16 mouse cellular contexts compared by ENCODE assay signal in genomic region chr13:73489986-73490385, GRCm38 (mm10). TPM values are rescaled to one million over a fixed set of nuclear protein-coding genes. Genes with fewer than 3 reads are reported as not detected.
DNase-seq lines count a peak whose midpoint lies in the region; ATAC-seq lines count a peak whose summit lies in the region.
"Had no signal": no experiment of that assay in that cellular context is flagged by ENCODE, and none has a peak within 500 bp of the region (broad histone marks: within the 10 kb centered on the region; RNA-seq: fewer than 3 reads in every experiment).

No protein-coding gene starts in this region.

- no peaks in the 10 kb centered on the region for H3K9me3 ChIP-seq in liver, embryonic 15.5 days (replicated peaks)

- H3K4me3 ChIP-seq in liver, embryonic 15.5 days (replicated peaks), result no peak overlapping the region
- H3K4me3 ChIP-seq: heart, embryonic 13.5 days; hindbrain, embryonic 13.5 days; limb, embryonic 13.5 days had no signal

- ATAC-seq in liver, embryonic 15.5 days (ENCODE audit: insufficient read depth), result no peak
- no peak for ATAC-seq in activated CD4-positive, CD25-positive, alpha-beta regulatory T cell, adult 4 months

- H3K27ac ChIP-seq in liver, embryonic 15.5 days (replicated peaks), result peak overlapping the region; percentile 48
- H3K27ac ChIP-seq: heart, embryonic 13.5 days; hindbrain, embryonic 13.5 days; limb, embryonic 13.5 days had no signal

- no peaks in the 10 kb centered on the region for H3K27me3 ChIP-seq in liver, embryonic 15.5 days
- H3K27me3 ChIP-seq: heart, embryonic 13.5 days; hindbrain, embryonic 13.5 days; limb, embryonic 13.5 days had no signal

- 67% methylated on average over 3 of the region's 3 CpGs for WGBS in liver, embryonic 15.5 days (ENCODE audit: insufficient replicate concordance)

- H3K36me3 ChIP-seq in liver, embryonic 15.5 days (replicated peaks), result peaks cover 100% of the 10 kb centered on the region

- H3K4me1 ChIP-seq in liver, embryonic 15.5 days (replicated peaks), result peaks cover 94% of the 10 kb centered on the region
- H3K4me1 ChIP-seq: limb, embryonic 13.5 days had no signal

- H3K9ac ChIP-seq in liver, embryonic 15.5 days, result no peak overlapping the region
- H3K9ac ChIP-seq: heart, embryonic 13.5 days; hindbrain, embryonic 13.5 days; limb, embryonic 13.5 days had no signal

- H3K4me2 ChIP-seq in liver, embryonic 15.5 days, result no peak overlapping the region
- H3K4me2 ChIP-seq: heart, embryonic 13.5 days; hindbrain, embryonic 13.5 days; limb, embryonic 13.5 days had no signal

- DNase-seq in layer of hippocampus, adult 9-11 months, result peak; percentile 85
- DNase-seq in layer of hippocampus, postnatal 14 days (ENCODE audit: low spot score in 2 of 2), result no peak
- peak; percentile 65 to 76 for DNase-seq in spleen, postnatal 36 days (ENCODE audit: low spot score in 2 of 2)
- DNase-seq in spleen, adult 12 weeks (ENCODE audit: low spot score), result no peak
- no peak for DNase-seq in cerebellum, adult 8-10 months
- no peak for DNase-seq in adrenal gland, postnatal 4 days (ENCODE audit: low spot score in 2 of 2)
- DNase-seq: adrenal gland, postnatal 36 days; gastrocnemius, postnatal 25 days; kidney, adult 18-20 months; kidney, postnatal 36 days had no signal

RNA-seq across cellular contexts. Expression of gene Lpcat1, which starts 23.0 kb away (rescaled TPM):
- 10 to 100 TPM; 53.9 to 56.5 TPM for total RNA-seq in layer of hippocampus, postnatal 14 days (2021)
- 73.8 and 78.2 TPM in 2 replicates for polyA plus RNA-seq in liver, embryonic 15.5 days (2015; fragmentation: Nextera tagmentation; extraction: Ambion mirVana)
- 10 to 100 TPM; 34.8 to 35.5 TPM for total RNA-seq in adrenal gland, postnatal 4 days (2021)
- polyA plus RNA-seq in activated CD4-positive, CD25-positive, alpha-beta regulatory T cell, adult 4 months (2017; shearing (Covaris generic)), result 10 to 100 TPM; 22.3 to 28.0 TPM

RNA-seq across cellular contexts. Expression of gene Slc6a3, which starts 46.6 kb away (rescaled TPM):
- total RNA-seq in layer of hippocampus, postnatal 14 days (2021), result under 1 TPM; 0.16 to 0.29 TPM
- polyA plus RNA-seq in liver, embryonic 15.5 days (2015; fragmentation: Nextera tagmentation; extraction: Ambion mirVana), result 0.70 and 0.75 TPM in 2 replicates
- total RNA-seq in adrenal gland, postnatal 4 days (2021), result not detected
- polyA plus RNA-seq in activated CD4-positive, CD25-positive, alpha-beta regulatory T cell, adult 4 months (2017; shearing (Covaris generic)), result not detected
- total RNA-seq: adrenal gland, postnatal 36 days; gastrocnemius, postnatal 25 days; megakaryocyte-erythroid progenitor cell, adult 5-6 weeks had no signal
- polyA plus RNA-seq: heart, embryonic 13.5 days had no signal

Comparison
In these comparisons a context has a peak if more than half of its experiments do, and no peak if none do; other contexts are left out.
1. DNase-seq: peak in layer of hippocampus, adult 9-11 months (single experiment) and spleen, postnatal 36 days (2 of 2); none in layer of hippocampus, postnatal 14 days (0 of 2), spleen, adult 12 weeks (single experiment), cerebellum, adult 8-10 months (single experiment) and adrenal gland, postnatal 4 days (0 of 2).